Mouse (Mus musculus) c-Kit-positive CD71-positive TER-119-negative erythroid progenitor cells, embryonic 14.5 days (primary cell): Measurements from ENCODE around the gene Olfr472.
"Not testable (repeated sequence)": the region's sequence is repeated elsewhere in the genome, so short reads cannot be mapped to it uniquely, and the experiment has no call there.

ENCODE experiments used
- DNase-seq: peaks from one replicate; pipeline ENCODE4 v3.0.0-alpha.2; 2013; ENCODE audit warnings: low read depth

Olfr472 gene

DNA sequence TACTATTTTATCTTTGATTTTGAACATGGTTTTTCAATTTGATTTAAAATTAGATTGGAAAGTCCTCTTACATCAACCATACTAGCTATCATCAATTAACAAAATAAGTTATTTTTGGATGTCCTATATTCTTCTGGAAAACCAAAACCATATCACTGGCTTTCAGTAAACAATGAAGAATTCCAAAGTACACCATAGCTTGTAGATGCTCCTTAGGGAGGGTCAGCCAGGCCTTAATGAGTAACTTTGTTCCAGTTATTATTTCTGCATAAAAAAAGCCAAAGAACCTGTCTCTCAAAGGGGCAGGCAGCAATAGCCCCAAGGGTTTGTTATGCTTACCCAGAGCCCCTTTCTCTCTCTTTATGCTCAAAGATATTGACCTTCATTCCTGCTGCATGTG, at the start of gene Olfr472:
Gene Olfr472 (plus strand): TSS at position 301 of the 400 bp plus-strand sequence.
- no peak for DNase-seq

GRCm38 (mm10) chr7:107930146-107930545, 32.4 kb downstream of the Olfr472 start, which contains the start of gene Olfr473:
Olfr473 (plus strand) TSS chr7:107930446.
- DNase-seq, result no peak

GRCm38 (mm10) chr7:107952539-107952938, 54.8 kb downstream of the Olfr472 start:
- DNase-seq, result not testable (repeated sequence)

- no peak for DNase-seq
Measured at GRCm38 (mm10) chr7:107954343-107954742, 56.6 kb downstream of the Olfr472 start, which contains the start of gene Olfr474. Olfr474 (plus strand) TSS chr7:107954643.
